Comparison of ENCODE assay signal across 8 mouse cellular contexts in genomic region chr1:20922612-20923399, GRCm38 (mm10). TPM values are rescaled to one million over a fixed set of nuclear protein-coding genes. Genes with fewer than 3 reads are reported as not detected.
DNase-seq lines count a peak whose midpoint lies in the region; ATAC-seq and TF ChIP-seq lines count a peak whose summit lies in the region.
"Had no signal": no experiment of that assay in that cellular context is flagged by ENCODE, and none has a peak within 500 bp of the region (broad histone marks: within the 10 kb centered on the region; RNA-seq: fewer than 3 reads in every experiment).

No protein-coding gene starts in this region.

- peak; percentile 42 for ATAC-seq in forebrain, postnatal 0 days

- 31% methylated on average over 11 of the region's 11 CpGs for WGBS in forebrain, postnatal 0 days

- H3K36me3 ChIP-seq in forebrain, postnatal 0 days (ENCODE audit: insufficient read depth), result no peaks in the 10 kb centered on the region
- H3K36me3 ChIP-seq: liver, embryonic 15.5 days had no signal

- no peaks in the 10 kb centered on the region for H3K9me3 ChIP-seq in forebrain, postnatal 0 days (ENCODE audit: low read length)
- H3K9me3 ChIP-seq: liver, embryonic 15.5 days had no signal

- TF ChIP-seq CTCF in layer of hippocampus, adult 2 months (conservative IDR thresholded peaks at IDR 0.05), result 0 out of 2 replicates have a peak, but pooled peaks have one; percentile 10
- TF ChIP-seq CTCF in forebrain, postnatal 0 days (IDR thresholded peaks at IDR 0.05; ENCODE audit: low read depth), result no peak

- H3K27ac ChIP-seq in layer of hippocampus, adult 2 months, result peak overlapping the region; percentile 89
- no peak overlapping the region for H3K27ac ChIP-seq in forebrain, postnatal 0 days (ENCODE audit: low read depth, low read length)
- H3K27ac ChIP-seq: liver, embryonic 15.5 days had no signal

- peak in 1 of 2 experiments; percentile 51 for DNase-seq in layer of hippocampus, adult 2 months (ENCODE audit: low spot score in 2 of 2)
- DNase-seq in layer of hippocampus, postnatal 36 days, result no peak
- DNase-seq in cerebellum, adult 11 months, result peak; percentile 73
- DNase-seq in forebrain, postnatal 0 days, result peak; percentile 39
- DNase-seq in lung, postnatal 25 days (ENCODE audit: low spot score), result peak; percentile 30
- no peak for DNase-seq in adrenal gland, adult 18-20 months (ENCODE audit: low spot score in 2 of 2)
- no peak for DNase-seq in ovary, adult 18-20 months (ENCODE audit: low spot score)

- no peak overlapping the region for H3K9ac ChIP-seq in forebrain, postnatal 0 days
- H3K9ac ChIP-seq: liver, embryonic 15.5 days had no signal

- peak overlapping the region; percentile 13; the same call in 1 of the 2 replicates for H3K4me3 ChIP-seq in layer of hippocampus, adult 2 months
- no peak overlapping the region for H3K4me3 ChIP-seq in forebrain, postnatal 0 days (ENCODE audit: low read depth, low read length)
- H3K4me3 ChIP-seq: liver, embryonic 15.5 days had no signal

- H3K4me1 ChIP-seq in forebrain, postnatal 0 days (ENCODE audit: insufficient read depth), result peaks cover 7% of the 10 kb centered on the region; the same call in 1 of the 2 replicates
- H3K4me1 ChIP-seq: liver, embryonic 15.5 days had no signal

- no peak overlapping the region; the same call in 1 of the 2 replicates for H3K4me2 ChIP-seq in forebrain, postnatal 0 days (ENCODE audit: low read depth)
- H3K4me2 ChIP-seq: liver, embryonic 15.5 days had no signal

- no peaks in the 10 kb centered on the region for H3K27me3 ChIP-seq in forebrain, postnatal 0 days (ENCODE audit: insufficient read depth, low read length)
- H3K27me3 ChIP-seq: liver, embryonic 15.5 days had no signal

RNA-seq across cellular contexts. Expression of gene Efhc1, which starts 28.6 kb away (rescaled TPM):
- 1 to 10 TPM; 2.0 to 2.1 TPM for total RNA-seq in layer of hippocampus, adult 2 months (2021)
- total RNA-seq in layer of hippocampus, postnatal 36 days (2021), result 1 to 10 TPM in 1 of 2 experiments, under 1 TPM in 1; 0.77 to 1.7 TPM
- 3.0 and 7.6 TPM in 2 replicates for total RNA-seq in forebrain, postnatal 0 days (2014; rRNA removed)
- polyA plus RNA-seq in forebrain, postnatal 0 days (2015; fragmentation: Nextera tagmentation; extraction: Ambion mirVana), result 2.2 and 3.1 TPM in 2 replicates
- 1 to 10 TPM; 1.9 to 2.6 TPM for total RNA-seq in adrenal gland, adult 18-20 months (2021)

RNA-seq across cellular contexts. Expression of gene Paqr8, which starts 32.4 kb away (rescaled TPM):
- 100 to 1,000 TPM; 143 to 157 TPM for total RNA-seq in layer of hippocampus, adult 2 months (2021)
- 100 to 1,000 TPM; 135 to 153 TPM for total RNA-seq in layer of hippocampus, postnatal 36 days (2021)
- total RNA-seq in forebrain, postnatal 0 days (2014; rRNA removed), result 45.5 and 55.9 TPM in 2 replicates
- polyA plus RNA-seq in forebrain, postnatal 0 days (2015; fragmentation: Nextera tagmentation; extraction: Ambion mirVana), result 14.9 and 25.8 TPM in 2 replicates
- total RNA-seq in adrenal gland, adult 18-20 months (2021), result 10 to 100 TPM; 41.0 to 48.2 TPM

Comparison
In these comparisons a context has a peak if more than half of its experiments do, and no peak if none do; other contexts are left out.
1. DNase-seq: peak in cerebellum, adult 11 months (single experiment), forebrain, postnatal 0 days (single experiment) and lung, postnatal 25 days (single experiment); none in layer of hippocampus, postnatal 36 days (0 of 2), adrenal gland, adult 18-20 months (0 of 2) and ovary, adult 18-20 months (single experiment).